Mouse (Mus musculus): ENCODE results near the gene Cacna1h. TPM values are rescaled to one million over a fixed set of nuclear protein-coding genes. Genes with fewer than 3 reads are reported as not detected.
A peak's percentile ranks its signal among the peaks of the same experiment; 100 is the strongest.

The Cacna1h gene
- total and polyA plus RNA-seq, 2 experiments from 2014 or later = 3.4 to 39.2 TPM

DNA sequence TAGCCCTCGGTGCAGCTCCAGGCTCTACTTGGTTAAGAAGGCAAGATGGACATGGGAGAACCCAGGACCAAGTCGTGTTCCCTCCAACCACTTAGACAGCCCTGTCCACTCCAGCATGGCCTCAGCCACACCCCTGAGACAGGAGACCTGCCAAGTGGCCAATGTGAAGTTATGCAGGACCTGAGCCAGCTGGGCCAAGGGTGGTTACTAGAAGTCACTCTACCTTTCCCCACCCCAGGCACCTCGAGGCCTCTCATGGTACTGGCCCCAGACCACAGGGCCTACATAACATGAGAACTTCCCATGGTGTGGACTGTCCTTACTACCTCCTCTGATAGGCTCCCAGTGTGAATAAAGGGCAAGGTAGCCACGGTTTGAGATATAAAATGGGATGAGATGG, 19.4 kb downstream of the Cacna1h start:
- Histone ChIP-seq H3K4me2 (ENCODE audit: low read depth, low read length) (no peak overlapping the region), H3K9me3 (replicated peaks; ENCODE audit: control insufficient read depth, low read length) (no peaks in the 10 kb centered on the region), H3K4me1 (ENCODE audit: control insufficient read depth, insufficient read depth) (peaks cover 42% of the 10 kb centered on the region), H3K36me3 (replicated peaks; ENCODE audit: control insufficient read depth, insufficient read depth, low read length) (no peaks in the 10 kb centered on the region), H3K27ac (ENCODE audit: low read depth) (peak overlapping the region; percentile 69), H3K27me3 (ENCODE audit: control insufficient read depth, insufficient read depth, low read length) (no peaks in the 10 kb centered on the region), H3K4me3 (ENCODE audit: low read depth, low read length) (no peak overlapping the region), H3K9ac (replicated peaks; ENCODE audit: low read depth, low read length) (no peak overlapping the region)
- peak; percentile 78 for ATAC-seq (ENCODE audit: insufficient read depth, low read depth)
- TF ChIP-seq CTCF (IDR thresholded peaks at IDR 0.05; ENCODE audit: low read depth) = no peak
- TF ChIP-seq EP300 (IDR thresholded peaks at IDR 0.05; ENCODE audit: low read depth) = no peak
- DNase-seq (ENCODE audit: low spot score) = peak; percentile 36
- WGBS = 24% methylated on average over 4 of the region's 4 CpGs

DNA sequence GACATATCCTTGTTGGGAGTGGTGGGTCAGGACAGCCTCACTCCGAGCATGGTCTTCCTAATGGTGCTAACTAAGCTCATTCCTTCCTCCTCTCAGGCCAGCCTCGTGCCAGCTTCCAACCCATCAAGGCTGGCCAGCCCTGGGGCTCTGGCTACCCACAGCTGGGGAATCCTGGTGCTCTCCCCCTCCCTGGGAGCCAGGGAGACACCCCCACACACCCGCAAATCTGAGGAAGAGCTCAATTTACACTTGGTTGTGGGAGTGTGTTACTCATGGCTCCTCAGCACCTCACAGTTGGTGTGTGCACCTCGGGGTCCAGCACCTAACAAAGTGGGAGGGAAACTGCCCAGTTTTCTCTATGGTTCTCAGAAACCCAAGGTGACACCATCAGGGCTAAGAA, 22.3 kb downstream of the Cacna1h start:
- Histone ChIP-seq H3K4me3 (ENCODE audit: low read depth, low read length) (no peak overlapping the region), H3K4me1 (ENCODE audit: control insufficient read depth, insufficient read depth) (peaks cover 45% of the 10 kb centered on the region), H3K27ac (ENCODE audit: low read depth) (no peak overlapping the region), H3K27me3 (ENCODE audit: control insufficient read depth, insufficient read depth, low read length) (no peaks in the 10 kb centered on the region), H3K9me3 (replicated peaks; ENCODE audit: control insufficient read depth, low read length) (no peaks in the 10 kb centered on the region), H3K9ac (replicated peaks; ENCODE audit: low read depth, low read length) (no peak overlapping the region), H3K36me3 (replicated peaks; ENCODE audit: control insufficient read depth, insufficient read depth, low read length) (no peaks in the 10 kb centered on the region), H3K4me2 (ENCODE audit: low read depth, low read length) (no peak overlapping the region)
- DNase-seq (ENCODE audit: low spot score) (no peak), ATAC-seq (ENCODE audit: insufficient read depth, low read depth) (no peak)
- WGBS = 49% methylated on average over 4 of the region's 4 CpGs
- TF ChIP-seq EP300 (IDR thresholded peaks at IDR 0.05; ENCODE audit: low read depth) (no peak), CTCF (IDR thresholded peaks at IDR 0.05; ENCODE audit: low read depth) (no peak)

DNA sequence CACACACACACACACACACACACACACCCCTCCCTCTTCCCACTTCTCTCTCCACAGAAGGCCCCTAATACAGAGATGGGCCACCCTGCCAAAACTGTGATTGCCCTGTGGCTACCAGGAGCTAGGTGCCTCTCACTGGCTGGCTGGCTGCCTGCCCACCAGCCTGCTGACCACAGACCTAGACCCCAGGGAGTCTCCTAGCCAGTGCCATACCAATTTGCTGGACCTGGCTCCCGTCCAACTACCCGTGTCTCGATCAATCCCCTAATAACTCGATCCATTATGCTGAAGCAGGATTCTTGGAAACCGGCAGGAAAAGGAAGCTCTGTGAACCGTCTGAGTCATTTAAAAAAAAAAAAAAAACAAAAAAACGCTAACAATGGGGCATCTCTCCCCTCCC, 22.8 kb downstream of the Cacna1h start:
- no peak overlapping the region for H3K4me3 ChIP-seq (ENCODE audit: low read depth, low read length)
- whole genome bisulfite sequencing = 25% methylated on average over 7 of the region's 7 CpGs
- ATAC-seq (ENCODE audit: insufficient read depth, low read depth) (no peak), DNase-seq (ENCODE audit: low spot score) (no peak)
- H3K27me3 ChIP-seq (ENCODE audit: control insufficient read depth, insufficient read depth, low read length) = no peaks in the 10 kb centered on the region
- no peaks in the 10 kb centered on the region for H3K9me3 ChIP-seq (replicated peaks; ENCODE audit: control insufficient read depth, low read length)
- no peaks in the 10 kb centered on the region for H3K36me3 ChIP-seq (replicated peaks; ENCODE audit: control insufficient read depth, insufficient read depth, low read length)
- peak overlapping the region; percentile 26 for H3K27ac ChIP-seq (ENCODE audit: low read depth)
- no peak overlapping the region for H3K4me2 ChIP-seq (ENCODE audit: low read depth, low read length)
- TF ChIP-seq EP300 (IDR thresholded peaks at IDR 0.05; ENCODE audit: low read depth) (no peak), CTCF (IDR thresholded peaks at IDR 0.05; ENCODE audit: low read depth) (no peak)
- H3K9ac ChIP-seq (replicated peaks; ENCODE audit: low read depth, low read length) = no peak overlapping the region
- peaks cover 45% of the 10 kb centered on the region for H3K4me1 ChIP-seq (ENCODE audit: control insufficient read depth, insufficient read depth)

DNA sequence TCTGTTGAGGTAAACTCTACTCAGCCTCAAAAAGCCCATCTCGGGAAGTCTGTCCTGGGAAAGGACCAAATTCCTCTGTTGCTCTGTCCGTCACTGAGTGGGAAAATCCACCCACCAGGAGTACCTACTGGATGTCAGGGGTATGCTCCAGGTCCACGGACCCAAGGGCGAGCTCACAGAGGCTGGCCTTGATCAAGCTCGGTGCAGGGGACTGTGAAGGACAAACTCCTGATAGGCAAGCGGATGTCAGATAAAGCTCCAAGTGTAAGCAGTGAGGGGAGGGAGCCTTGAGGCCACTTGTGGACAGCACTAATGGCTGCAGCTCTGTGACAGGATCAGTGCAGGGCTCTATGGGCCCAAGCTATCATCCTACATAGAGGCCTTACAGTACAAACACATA, 23.4 kb downstream of the Cacna1h start:
- no peak overlapping the region for H3K4me2 ChIP-seq (ENCODE audit: low read depth, low read length)
- no peaks in the 10 kb centered on the region for H3K36me3 ChIP-seq (replicated peaks; ENCODE audit: control insufficient read depth, insufficient read depth, low read length)
- H3K4me3 ChIP-seq (ENCODE audit: low read depth, low read length) = no peak overlapping the region
- TF ChIP-seq EP300 (IDR thresholded peaks at IDR 0.05; ENCODE audit: low read depth) (no peak), CTCF (IDR thresholded peaks at IDR 0.05; ENCODE audit: low read depth) (no peak)
- WGBS = 26% methylated on average over 6 of the region's 6 CpGs
- H3K4me1 ChIP-seq (ENCODE audit: control insufficient read depth, insufficient read depth) = peaks cover 45% of the 10 kb centered on the region
- ATAC-seq (ENCODE audit: insufficient read depth, low read depth) = peak; percentile 56
- DNase-seq (ENCODE audit: low spot score) = peak; percentile 63
- no peaks in the 10 kb centered on the region for H3K27me3 ChIP-seq (ENCODE audit: control insufficient read depth, insufficient read depth, low read length)
- no peaks in the 10 kb centered on the region for H3K9me3 ChIP-seq (replicated peaks; ENCODE audit: control insufficient read depth, low read length)
- H3K9ac ChIP-seq (replicated peaks; ENCODE audit: low read depth, low read length) = no peak overlapping the region
- H3K27ac ChIP-seq (ENCODE audit: low read depth) = peak overlapping the region; percentile 26

DNA sequence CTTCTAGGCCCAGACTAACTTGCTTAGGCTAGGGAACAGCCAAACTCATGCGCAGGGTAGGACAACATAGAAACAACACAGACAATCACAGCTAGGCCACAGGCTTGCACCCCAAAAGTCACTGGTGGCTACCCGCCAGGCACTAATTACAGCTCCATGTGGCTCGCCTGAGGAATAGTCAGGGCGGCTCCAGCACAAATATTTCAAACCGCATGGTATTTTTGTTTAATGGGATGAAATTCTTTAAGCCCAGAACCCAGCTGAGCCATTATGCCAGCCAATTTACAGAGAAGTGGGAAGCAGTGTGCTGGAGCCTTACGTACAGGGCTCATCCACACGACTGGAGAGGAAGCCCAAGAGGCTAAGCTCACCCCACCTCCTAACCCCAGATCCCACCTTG, 24.0 kb downstream of the Cacna1h start:
- H3K36me3 ChIP-seq (replicated peaks; ENCODE audit: control insufficient read depth, insufficient read depth, low read length) = no peaks in the 10 kb centered on the region
- H3K27me3 ChIP-seq (ENCODE audit: control insufficient read depth, insufficient read depth, low read length) = no peaks in the 10 kb centered on the region
- H3K4me1 ChIP-seq (ENCODE audit: control insufficient read depth, insufficient read depth) = peaks cover 39% of the 10 kb centered on the region
- DNase-seq (ENCODE audit: low spot score) (no peak), ATAC-seq (ENCODE audit: insufficient read depth, low read depth) (no peak)
- H3K9me3 ChIP-seq (replicated peaks; ENCODE audit: control insufficient read depth, low read length) = no peaks in the 10 kb centered on the region
- H3K27ac ChIP-seq (ENCODE audit: low read depth) = peak overlapping the region; percentile 26
- H3K4me2 ChIP-seq (ENCODE audit: low read depth, low read length) = no peak overlapping the region
- no peak overlapping the region for H3K4me3 ChIP-seq (ENCODE audit: low read depth, low read length)
- TF ChIP-seq CTCF (IDR thresholded peaks at IDR 0.05; ENCODE audit: low read depth) = no peak
- no peak for TF ChIP-seq EP300 (IDR thresholded peaks at IDR 0.05; ENCODE audit: low read depth)
- 80% methylated on average over 7 of the region's 7 CpGs for WGBS
- H3K9ac ChIP-seq (replicated peaks; ENCODE audit: low read depth, low read length) = no peak overlapping the region

DNA sequence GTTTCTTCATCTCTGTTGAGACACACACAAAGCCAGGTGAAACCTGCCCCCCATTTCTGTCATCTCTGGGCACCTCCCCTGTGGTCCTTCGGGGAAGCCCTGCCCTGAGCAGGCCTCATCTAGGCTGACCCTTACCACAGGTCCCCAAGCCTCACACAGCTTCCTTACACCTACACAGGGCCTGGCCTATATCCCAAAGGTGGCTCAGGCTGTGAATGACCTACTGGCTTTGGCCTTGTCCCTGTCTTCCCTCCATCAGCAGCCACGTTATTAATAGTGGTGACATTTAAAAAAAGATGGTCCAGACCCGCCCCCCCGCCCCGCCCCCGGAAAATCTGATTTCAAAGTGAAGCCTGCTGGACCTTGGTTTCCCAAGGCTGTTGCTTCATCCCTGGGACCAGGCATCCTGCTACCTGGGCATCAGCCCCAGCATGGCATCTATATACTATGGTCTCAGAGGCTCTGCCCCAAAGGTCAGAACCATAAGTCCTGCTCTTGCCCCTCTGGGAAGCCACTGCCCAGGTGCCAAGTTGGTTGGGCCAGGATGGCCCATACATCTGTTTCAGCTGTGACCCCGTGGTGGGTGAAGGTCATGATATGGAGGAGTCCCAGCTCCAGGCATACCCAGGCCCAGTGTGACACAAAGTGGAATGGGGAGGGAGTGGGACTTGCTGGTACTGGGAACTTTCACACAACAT, 25.1 kb downstream of the Cacna1h start:
- no peak overlapping the region for H3K4me3 ChIP-seq (ENCODE audit: low read depth, low read length)
- no peak for DNase-seq (ENCODE audit: low spot score)
- H3K9ac ChIP-seq (replicated peaks; ENCODE audit: low read depth, low read length) = no peak overlapping the region
- no peak for TF ChIP-seq CTCF (IDR thresholded peaks at IDR 0.05; ENCODE audit: low read depth)
- no peak for TF ChIP-seq EP300 (IDR thresholded peaks at IDR 0.05; ENCODE audit: low read depth)
- H3K27me3 ChIP-seq (ENCODE audit: control insufficient read depth, insufficient read depth, low read length) = no peaks in the 10 kb centered on the region
- no peak for ATAC-seq (ENCODE audit: insufficient read depth, low read depth)
- no peaks in the 10 kb centered on the region for H3K9me3 ChIP-seq (replicated peaks; ENCODE audit: control insufficient read depth, low read length)
- H3K36me3 ChIP-seq (replicated peaks; ENCODE audit: control insufficient read depth, insufficient read depth, low read length) = no peaks in the 10 kb centered on the region
- WGBS = 51% methylated on average over 7 of the region's 7 CpGs
- H3K4me2 ChIP-seq (ENCODE audit: low read depth, low read length) = no peak overlapping the region
- no peak overlapping the region; the same call in 1 of the 2 replicates for H3K27ac ChIP-seq (ENCODE audit: low read depth)
- H3K4me1 ChIP-seq (ENCODE audit: control insufficient read depth, insufficient read depth) = peaks cover 31% of the 10 kb centered on the region
